Mouse (Mus musculus): ENCODE measurements around the gene Nt5c3. TPM values are rescaled to one million over a fixed set of nuclear protein-coding genes. Genes with fewer than 3 reads are reported as not detected.

Nt5c3 gene
- total and polyA plus RNA-seq, 2 experiments, result 12.6 to 42.9 TPM

GRCm38 (mm10) chr6:56860205-56860848, 63.4 kb downstream of the Nt5c3 start:
- H3K9ac ChIP-seq (ENCODE audit: low read depth, low read length), result no peak overlapping the region
- TF ChIP-seq POLR2A (IDR thresholded peaks at IDR 0.05; ENCODE audit: extremely low read depth, insufficient read depth, low read length) (no peak), CTCF (IDR thresholded peaks at IDR 0.05; ENCODE audit: low read depth, low read length) (no peak)
- H3K27me3 ChIP-seq (ENCODE audit: control insufficient read depth, insufficient read depth, low read length), result no peaks in the 10 kb centered on the region
- peaks cover 14% of the 10 kb centered on the region for H3K36me3 ChIP-seq (ENCODE audit: control insufficient read depth, insufficient read depth, low read length)
- no peaks in the 10 kb centered on the region for H3K4me1 ChIP-seq (ENCODE audit: control insufficient read depth, insufficient read depth, low read length)
- WGBS, result 92% methylated on average over 8 of the region's 8 CpGs
- no peak overlapping the region for H3K27ac ChIP-seq (replicated peaks; ENCODE audit: insufficient read depth, low read depth, low read length)
- H3K4me3 ChIP-seq (ENCODE audit: insufficient read depth, low read depth, low read length), result no peak overlapping the region
- no peaks in the 10 kb centered on the region for H3K79me2 ChIP-seq (ENCODE audit: control insufficient read depth, insufficient read depth, low read length)
- no peak for DNase-seq (ENCODE audit: extremely low read depth, low read depth, low spot score)

GRCm38 (mm10) chr6:56856748-56857147, 67.0 kb downstream of the Nt5c3 start:
- Histone ChIP-seq H3K79me2 (ENCODE audit: control insufficient read depth, insufficient read depth, low read length) (no peaks in the 10 kb centered on the region), H3K4me3 (ENCODE audit: insufficient read depth, low read depth, low read length) (no peak overlapping the region), H3K27ac (replicated peaks; ENCODE audit: insufficient read depth, low read depth, low read length) (no peak overlapping the region), H3K9ac (ENCODE audit: low read depth, low read length) (no peak overlapping the region), H3K27me3 (ENCODE audit: control insufficient read depth, insufficient read depth, low read length) (no peaks in the 10 kb centered on the region), H3K4me1 (ENCODE audit: control insufficient read depth, insufficient read depth, low read length) (no peaks in the 10 kb centered on the region), H3K36me3 (ENCODE audit: control insufficient read depth, insufficient read depth, low read length) (peaks cover 17% of the 10 kb centered on the region)
- TF ChIP-seq CTCF (IDR thresholded peaks at IDR 0.05; ENCODE audit: low read depth, low read length) (no peak), POLR2A (IDR thresholded peaks at IDR 0.05; ENCODE audit: extremely low read depth, insufficient read depth, low read length) (no peak)
- no peak for DNase-seq (ENCODE audit: extremely low read depth, low read depth, low spot score)
- WGBS, result 95% methylated on average over 5 of the region's 5 CpGs

- WGBS, result 96% methylated on average over 8 of the region's 8 CpGs
- no peaks in the 10 kb centered on the region for H3K79me2 ChIP-seq (ENCODE audit: control insufficient read depth, insufficient read depth, low read length)
- no peak for DNase-seq (ENCODE audit: extremely low read depth, low read depth, low spot score)
- H3K9ac ChIP-seq (ENCODE audit: low read depth, low read length), result no peak overlapping the region
- H3K36me3 ChIP-seq (ENCODE audit: control insufficient read depth, insufficient read depth, low read length), result peaks cover 19% of the 10 kb centered on the region
- H3K27me3 ChIP-seq (ENCODE audit: control insufficient read depth, insufficient read depth, low read length), result no peaks in the 10 kb centered on the region
- no peak overlapping the region for H3K27ac ChIP-seq (replicated peaks; ENCODE audit: insufficient read depth, low read depth, low read length)
- H3K4me3 ChIP-seq (ENCODE audit: insufficient read depth, low read depth, low read length), result no peak overlapping the region
- H3K4me1 ChIP-seq (ENCODE audit: control insufficient read depth, insufficient read depth, low read length), result no peaks in the 10 kb centered on the region
- TF ChIP-seq POLR2A (IDR thresholded peaks at IDR 0.05; ENCODE audit: extremely low read depth, insufficient read depth, low read length), result no peak
- no peak for TF ChIP-seq CTCF (IDR thresholded peaks at IDR 0.05; ENCODE audit: low read depth, low read length)
These were observed 68.9 kb downstream of the Nt5c3 start for GRCm38 (mm10) chr6:56854803-56855202.

- H3K36me3 ChIP-seq (ENCODE audit: control insufficient read depth, insufficient read depth, low read length), result peaks cover 10% of the 10 kb centered on the region
- no peaks in the 10 kb centered on the region for H3K79me2 ChIP-seq (ENCODE audit: control insufficient read depth, insufficient read depth, low read length)
- H3K27ac ChIP-seq (replicated peaks; ENCODE audit: insufficient read depth, low read depth, low read length), result no peak overlapping the region
- no peaks in the 10 kb centered on the region for H3K4me1 ChIP-seq (ENCODE audit: control insufficient read depth, insufficient read depth, low read length)
- DNase-seq (ENCODE audit: extremely low read depth, low read depth, low spot score), result no peak
- H3K4me3 ChIP-seq (ENCODE audit: insufficient read depth, low read depth, low read length), result no peak overlapping the region
- WGBS, result 69% methylated on average over 7 of the region's 7 CpGs
- no peaks in the 10 kb centered on the region for H3K27me3 ChIP-seq (ENCODE audit: control insufficient read depth, insufficient read depth, low read length)
- no peak for TF ChIP-seq POLR2A (IDR thresholded peaks at IDR 0.05; ENCODE audit: extremely low read depth, insufficient read depth, low read length)
- peak; percentile 19; the same call in 1 of the 2 replicates for TF ChIP-seq CTCF (IDR thresholded peaks at IDR 0.05; ENCODE audit: low read depth, low read length)
- no peak overlapping the region for H3K9ac ChIP-seq (ENCODE audit: low read depth, low read length)
These were observed 73.4 kb downstream of the Nt5c3 start for GRCm38 (mm10) chr6:56850315-56850714.

GRCm38 (mm10) chr6:56848974-56849373, 74.8 kb downstream of the Nt5c3 start:
- 96% methylated on average over 3 of the region's 3 CpGs for WGBS
- no peak overlapping the region for H3K27ac ChIP-seq (replicated peaks; ENCODE audit: insufficient read depth, low read depth, low read length)
- H3K79me2 ChIP-seq (ENCODE audit: control insufficient read depth, insufficient read depth, low read length), result no peaks in the 10 kb centered on the region
- no peak overlapping the region for H3K4me3 ChIP-seq (ENCODE audit: insufficient read depth, low read depth, low read length)
- no peaks in the 10 kb centered on the region for H3K27me3 ChIP-seq (ENCODE audit: control insufficient read depth, insufficient read depth, low read length)
- peaks cover 10% of the 10 kb centered on the region for H3K36me3 ChIP-seq (ENCODE audit: control insufficient read depth, insufficient read depth, low read length)
- no peak overlapping the region for H3K9ac ChIP-seq (ENCODE audit: low read depth, low read length)
- DNase-seq (ENCODE audit: extremely low read depth, low read depth, low spot score), result no peak
- no peak for TF ChIP-seq POLR2A (IDR thresholded peaks at IDR 0.05; ENCODE audit: extremely low read depth, insufficient read depth, low read length)
- no peak for TF ChIP-seq CTCF (IDR thresholded peaks at IDR 0.05; ENCODE audit: low read depth, low read length)
- H3K4me1 ChIP-seq (ENCODE audit: control insufficient read depth, insufficient read depth, low read length), result no peaks in the 10 kb centered on the region

GRCm38 (mm10) chr6:56844365-56844764, 79.4 kb downstream of the Nt5c3 start:
- TF ChIP-seq POLR2A (IDR thresholded peaks at IDR 0.05; ENCODE audit: extremely low read depth, insufficient read depth, low read length), result no peak
- TF ChIP-seq CTCF (IDR thresholded peaks at IDR 0.05; ENCODE audit: low read depth, low read length), result no peak
- H3K27ac ChIP-seq (replicated peaks; ENCODE audit: insufficient read depth, low read depth, low read length), result no peak overlapping the region
- H3K36me3 ChIP-seq (ENCODE audit: control insufficient read depth, insufficient read depth, low read length), result peaks cover 3% of the 10 kb centered on the region
- WGBS, result 90% methylated on average over 2 of the region's 2 CpGs
- H3K4me1 ChIP-seq (ENCODE audit: control insufficient read depth, insufficient read depth, low read length), result no peaks in the 10 kb centered on the region
- no peaks in the 10 kb centered on the region for H3K27me3 ChIP-seq (ENCODE audit: control insufficient read depth, insufficient read depth, low read length)
- no peak overlapping the region for H3K9ac ChIP-seq (ENCODE audit: low read depth, low read length)
- H3K4me3 ChIP-seq (ENCODE audit: insufficient read depth, low read depth, low read length), result no peak overlapping the region
- H3K79me2 ChIP-seq (ENCODE audit: control insufficient read depth, insufficient read depth, low read length), result peaks cover 5% of the 10 kb centered on the region; the same call in 1 of the 2 replicates
- no peak for DNase-seq (ENCODE audit: extremely low read depth, low read depth, low spot score)

All from liver, adult 2 months (tissue).